Mouse (Mus musculus) stomach, embryonic 14.5 days (tissue): ENCODE data around the gene Dnajb11. TPM values are rescaled to one million over a fixed set of nuclear protein-coding genes. Genes with fewer than 3 reads are reported as not detected.

Experiments used
- ATAC-seq: fragments of 200-750 bp; cut with Nextera tagmentation; 2 replicates; pipeline ENCODE4 v1.8.0; 2017; ENCODE audit warnings: low read depth, moderate TSS enrichment; ENCODE audit not compliant: insufficient number of reproducible peaks, insufficient read depth, low FRiP score
- H3K27ac ChIP-seq: fragments of 300-500 bp; sonication (generic); 2 replicates; pipeline ENCODE4 v1.5.1; 2014; ENCODE audit warnings: mild to moderate bottlenecking, low read length, moderate library complexity, mixed read lengths
- H3K27me3 ChIP-seq: fragments of 300-500 bp; sonication (generic); 2 replicates; pipeline ENCODE4 v1.6.1; 2014; ENCODE audit warnings: low read length, control low read depth, mixed read lengths; ENCODE audit not compliant: control insufficient read depth, insufficient read depth
- H3K36me3 ChIP-seq: fragments of 300-500 bp; sonication (generic); 2 replicates; pipeline ENCODE4 v1.6.1; 2014; ENCODE audit warnings: mild to moderate bottlenecking, control low read depth, low read length, moderate library complexity, mixed read lengths; ENCODE audit not compliant: control insufficient read depth, insufficient read depth
- H3K4me1 ChIP-seq: fragments of 300-500 bp; sonication (generic); 2 replicates; pipeline ENCODE4 v1.6.1; 2014; ENCODE audit warnings: low read length, control low read depth, mixed read lengths; ENCODE audit not compliant: control insufficient read depth, insufficient read depth
- H3K4me2 ChIP-seq: fragments of 300-500 bp; sonication (generic); replicated peaks from 2 replicates; pipeline ENCODE4 v1.6.1; 2014; ENCODE audit warnings: low read depth, low read length, control low read depth
- H3K4me3 ChIP-seq: fragments of 300-500 bp; sonication (generic); 2 replicates; pipeline ENCODE4 v1.5.1; 2014; ENCODE audit warnings: low read depth, low read length, control low read depth
- H3K9ac ChIP-seq: fragments of 300-500 bp; sonication (generic); replicated peaks from 2 replicates; pipeline ENCODE4 v1.6.1; 2014; ENCODE audit warnings: low read depth, mild to moderate bottlenecking, control low read depth, low read length, moderate library complexity, mixed read lengths
- H3K9me3 ChIP-seq: fragments of 300-500 bp; sonication (generic); 2 replicates; pipeline ENCODE4 v1.6.1; 2016; ENCODE audit warnings: low read depth, low read length, control low read depth; ENCODE audit not compliant: control insufficient read depth
- WGBS: fragments of 180-500 bp; shearing (Covaris S2); extraction: QIAGEN DNeasy Blood & Tissue Kit; methylation state at CpG from one replicate; pipeline ENCODE4 v1.1.7; 2014; 5-methylcytosine and 5-hydroxymethylcytosine counted together
- polyA plus RNA-seq: library from polyadenylated mRNA; unstranded; fragments of >200 nt; fragmentation: Nextera tagmentation; extraction: Ambion mirVana; gene quantifications from 2 replicates; pipeline ENCODE4 v1.2.1, GENCODE M21; 2014

The Dnajb11 gene
- polyA plus RNA-seq, 1 experiment from 2014 or later, result 75.1 TPM

DNA sequence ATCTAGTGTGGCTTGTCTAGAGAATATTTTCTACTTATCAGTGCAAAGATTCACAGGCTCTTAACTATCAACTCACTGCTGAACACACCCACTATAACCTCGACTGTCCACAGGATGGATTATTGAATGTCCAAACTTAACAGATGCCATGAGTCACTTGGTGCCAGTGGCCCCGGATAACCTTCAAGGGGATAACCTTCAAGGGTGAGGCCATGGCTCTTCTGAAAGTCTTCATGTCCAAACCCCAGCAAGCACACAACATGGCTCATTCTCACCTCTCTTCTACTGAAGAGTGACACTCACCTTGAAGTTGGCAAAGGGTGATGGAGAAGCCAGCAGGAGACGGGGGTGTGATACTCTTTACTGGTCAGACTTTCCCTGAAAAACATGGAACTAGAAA, 29.1 kb downstream of the Dnajb11 start:
- Histone ChIP-seq H3K9ac (no peak overlapping the region), H3K27ac (no peak overlapping the region), H3K4me2 (no peak overlapping the region), H3K9me3 (no peaks in the 10 kb centered on the region), H3K36me3 (no peaks in the 10 kb centered on the region), H3K4me1 (no peaks in the 10 kb centered on the region), H3K4me3 (no peak overlapping the region), H3K27me3 (no peaks in the 10 kb centered on the region)
- ATAC-seq, result no peak
- WGBS, result 66% methylated on average over 3 of the region's 3 CpGs

DNA sequence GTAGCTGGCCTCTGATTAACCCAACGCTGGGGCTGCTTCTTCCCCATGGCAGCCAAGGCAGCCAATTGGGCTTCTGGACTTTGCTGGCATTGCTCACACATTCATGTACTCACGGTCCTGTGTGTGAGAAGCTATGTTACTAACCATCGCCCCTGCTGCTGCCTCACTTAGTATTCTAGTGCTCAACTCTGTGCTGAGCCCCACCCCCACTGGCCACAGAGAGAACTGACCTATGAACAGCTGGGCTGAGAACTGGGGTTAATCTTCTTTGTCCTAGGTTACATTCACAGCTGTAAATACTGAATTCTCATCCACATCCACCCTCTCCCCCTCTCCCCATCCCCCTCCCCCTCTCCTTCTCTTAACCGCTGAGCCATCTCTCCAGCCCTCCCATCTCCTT, 31.2 kb downstream of the Dnajb11 start:
- no peak overlapping the region for H3K4me3 ChIP-seq
- no peak overlapping the region for H3K9ac ChIP-seq
- no peak overlapping the region for H3K4me2 ChIP-seq
- H3K4me1 ChIP-seq, result no peaks in the 10 kb centered on the region
- H3K9me3 ChIP-seq, result no peaks in the 10 kb centered on the region
- no peak overlapping the region for H3K27ac ChIP-seq
- ATAC-seq, result no peak
- 72% methylated on average over 4 of the region's 4 CpGs for WGBS
- no peaks in the 10 kb centered on the region for H3K36me3 ChIP-seq
- H3K27me3 ChIP-seq, result no peaks in the 10 kb centered on the region

DNA sequence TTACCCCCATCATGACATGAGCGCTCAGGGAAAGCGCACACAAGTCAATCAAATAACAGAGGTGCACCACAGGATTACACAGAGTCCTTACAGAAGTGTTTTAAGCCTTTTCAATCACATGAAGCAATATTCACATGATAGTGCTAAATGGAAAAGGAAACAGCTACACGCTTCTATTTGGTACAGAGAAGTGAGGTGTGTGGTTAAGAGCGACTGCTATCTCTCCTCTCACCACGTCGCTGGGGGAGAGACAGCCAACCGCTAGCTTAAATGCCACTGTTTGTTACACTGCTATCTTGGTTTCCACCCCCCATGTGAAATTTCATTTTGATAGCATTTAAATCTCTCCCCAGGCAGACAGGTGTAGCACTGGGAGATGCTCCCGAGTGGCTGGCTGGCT, 32.1 kb downstream of the Dnajb11 start:
- 83% methylated on average over 8 of the region's 8 CpGs for WGBS
- Histone ChIP-seq H3K4me2 (no peak overlapping the region), H3K9me3 (no peaks in the 10 kb centered on the region), H3K4me1 (no peaks in the 10 kb centered on the region), H3K4me3 (no peak overlapping the region), H3K36me3 (no peaks in the 10 kb centered on the region), H3K27me3 (no peaks in the 10 kb centered on the region), H3K27ac (no peak overlapping the region), H3K9ac (no peak overlapping the region)
- ATAC-seq, result no peak

DNA sequence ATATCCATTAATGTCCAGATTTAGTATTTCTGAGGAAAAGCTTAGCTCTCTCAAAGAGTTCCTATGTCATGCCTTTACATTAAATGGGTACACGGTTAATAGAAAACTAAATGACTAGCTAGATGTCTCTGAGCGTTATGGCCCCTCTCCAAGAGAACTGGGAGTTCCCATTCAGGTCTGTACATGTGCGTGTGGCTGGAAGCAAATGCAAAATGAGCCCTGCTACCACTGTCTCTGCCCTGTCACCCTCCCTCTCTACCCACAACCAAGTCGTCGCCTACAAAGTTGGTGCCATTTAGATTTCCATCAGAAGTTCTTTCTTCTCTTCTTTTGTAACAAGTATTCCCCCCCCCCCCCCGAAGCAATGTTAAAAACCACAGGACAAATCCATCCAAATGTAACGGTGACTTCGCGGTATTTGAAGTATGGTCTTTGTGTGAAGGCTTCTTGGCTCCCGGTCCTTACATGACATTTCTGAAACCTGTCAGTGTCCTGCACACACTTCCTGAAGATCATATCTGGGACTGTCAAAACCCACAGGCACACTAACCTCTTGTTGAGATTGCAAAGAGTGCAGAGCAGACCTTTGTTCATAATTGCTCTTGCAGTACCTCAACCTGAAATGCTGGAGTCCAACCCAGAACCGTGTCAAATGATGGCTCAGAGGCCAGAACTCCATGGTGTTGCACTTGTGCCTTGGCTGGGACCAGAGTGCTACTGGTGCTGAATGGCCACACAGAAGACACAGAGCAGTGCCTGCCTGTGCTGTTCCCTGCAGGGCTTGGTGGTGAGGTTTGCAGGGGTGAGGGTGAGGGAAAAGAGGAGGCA, 33.3 kb downstream of the Dnajb11 start, which contains the start of gene Ahsg:
TSS of gene Ahsg (plus strand) at position 595 of the 828 bp plus-strand sequence.
- Histone ChIP-seq H3K4me3 (no peak within 1 kb of the TSS), H3K27me3 (no peaks in the 10 kb centered on the region), H3K9ac (no peak within 1 kb of the TSS), H3K27ac (no peak within 1 kb of the TSS), H3K4me2 (no peak within 1 kb of the TSS), H3K9me3 (no peaks in the 10 kb centered on the region), H3K36me3 (no peaks in the 10 kb centered on the region), H3K4me1 (no peaks in the 10 kb centered on the region)
- ATAC-seq, result no peak
- 80% methylated on average over 11 of the region's 11 CpGs for WGBS

DNA sequence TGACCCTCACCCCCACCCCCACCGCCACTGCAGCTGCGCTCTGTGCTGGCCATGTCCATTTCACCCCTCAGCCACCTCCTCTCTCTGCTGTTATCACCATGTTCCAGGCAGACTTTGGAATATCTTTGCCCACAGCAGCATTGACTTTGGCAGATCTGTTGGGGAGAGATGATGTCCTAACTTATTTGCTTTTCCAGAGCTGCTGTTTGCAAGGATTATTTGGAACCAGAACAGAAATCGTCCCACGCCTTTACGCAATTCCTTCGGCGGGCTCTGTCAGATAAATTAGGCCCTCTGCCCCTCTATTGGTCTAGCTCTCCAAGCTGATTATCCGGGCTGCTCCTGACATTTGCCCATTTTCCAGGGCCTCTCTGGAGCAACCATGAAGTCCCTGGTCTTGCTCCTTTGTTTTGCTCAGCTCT, 34.1 kb downstream of the Dnajb11 start:
- Histone ChIP-seq H3K4me2 (no peak overlapping the region), H3K27ac (no peak overlapping the region), H3K4me3 (no peak overlapping the region), H3K4me1 (no peaks in the 10 kb centered on the region), H3K27me3 (no peaks in the 10 kb centered on the region), H3K36me3 (no peaks in the 10 kb centered on the region), H3K9me3 (no peaks in the 10 kb centered on the region), H3K9ac (no peak overlapping the region)
- 89% methylated on average over 8 of the region's 8 CpGs for WGBS
- no peak for ATAC-seq

DNA sequence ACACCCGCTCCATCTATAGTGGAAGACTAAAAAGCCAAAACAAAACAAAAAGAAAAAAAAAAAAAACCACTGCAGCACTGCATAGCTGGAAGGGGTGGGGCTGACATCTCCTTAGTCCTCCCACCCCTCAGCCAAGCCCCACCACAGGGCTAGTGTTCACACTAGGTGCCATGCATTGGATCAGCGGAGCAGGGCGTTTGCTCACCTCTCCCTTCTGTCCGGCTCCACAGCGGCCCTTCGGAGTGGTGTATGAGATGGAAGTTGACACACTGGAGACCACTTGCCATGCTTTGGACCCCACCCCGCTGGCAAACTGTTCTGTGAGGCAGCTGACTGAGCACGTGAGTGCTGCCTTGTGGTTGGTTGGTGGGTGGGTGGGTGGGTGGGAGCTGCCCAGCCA, 36.5 kb downstream of the Dnajb11 start:
- H3K36me3 ChIP-seq, result no peaks in the 10 kb centered on the region
- H3K4me2 ChIP-seq, result no peak overlapping the region
- no peaks in the 10 kb centered on the region for H3K9me3 ChIP-seq
- H3K27ac ChIP-seq, result no peak overlapping the region
- no peak for ATAC-seq
- no peak overlapping the region for H3K4me3 ChIP-seq
- no peaks in the 10 kb centered on the region for H3K4me1 ChIP-seq
- no peak overlapping the region for H3K9ac ChIP-seq
- 60% methylated on average over 8 of the region's 8 CpGs for WGBS
- H3K27me3 ChIP-seq, result no peaks in the 10 kb centered on the region

DNA sequence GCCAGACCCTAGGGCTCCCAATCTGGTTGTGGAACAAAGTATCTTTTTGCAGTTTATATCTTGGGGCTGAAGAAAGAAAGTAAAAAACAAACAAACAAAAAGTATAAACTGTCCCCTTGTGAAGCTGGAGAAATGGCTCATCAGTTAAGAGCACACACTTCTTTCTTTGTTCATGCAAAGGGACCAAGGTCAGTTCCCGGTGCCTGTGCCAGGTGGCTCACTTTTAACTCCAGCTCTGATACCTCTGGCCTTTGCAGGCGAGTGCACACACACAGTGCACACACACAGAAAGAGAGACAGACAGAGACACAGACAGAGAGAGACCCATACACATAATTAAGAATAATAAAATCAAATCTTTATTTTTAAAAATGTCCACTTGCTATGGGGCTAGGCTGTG, 39.0 kb downstream of the Dnajb11 start:
- Histone ChIP-seq H3K9me3 (no peaks in the 10 kb centered on the region), H3K27me3 (no peaks in the 10 kb centered on the region), H3K36me3 (no peaks in the 10 kb centered on the region), H3K9ac (no peak overlapping the region), H3K4me1 (no peaks in the 10 kb centered on the region), H3K4me3 (no peak overlapping the region), H3K4me2 (no peak overlapping the region), H3K27ac (no peak overlapping the region)
- no peak for ATAC-seq
- whole genome bisulfite sequencing, result 67% methylated on average over 2 of the region's 2 CpGs

DNA sequence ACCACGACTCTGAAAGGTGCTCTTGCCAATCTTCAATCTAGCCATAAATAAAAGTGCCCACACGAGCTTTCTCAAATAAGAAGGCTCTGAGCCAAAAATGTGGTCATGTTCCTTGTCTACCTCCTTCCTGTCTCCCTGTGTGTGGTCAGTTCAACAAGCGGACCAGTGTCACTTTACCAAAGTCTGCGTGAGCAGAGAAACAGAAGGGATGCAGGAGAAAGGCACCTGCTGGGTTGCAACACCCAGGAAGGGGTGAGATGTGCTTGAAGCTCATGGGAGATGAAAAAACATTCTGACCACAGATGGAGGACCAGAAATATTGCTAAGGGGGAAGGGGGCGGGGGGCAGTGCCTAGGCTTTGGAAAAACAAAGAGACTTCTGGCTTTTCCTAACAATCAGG, 41.7 kb downstream of the Dnajb11 start:
- no peaks in the 10 kb centered on the region for H3K36me3 ChIP-seq
- WGBS, result 58% methylated on average over 5 of the region's 5 CpGs

More for the DNA sequence above, 41.7 kb downstream of the Dnajb11 start:
- Histone ChIP-seq H3K27me3 (no peaks in the 10 kb centered on the region), H3K9me3 (no peaks in the 10 kb centered on the region), H3K27ac (no peak overlapping the region), H3K4me3 (no peak overlapping the region), H3K9ac (no peak overlapping the region), H3K4me2 (no peak overlapping the region), H3K4me1 (no peaks in the 10 kb centered on the region)
- ATAC-seq, result no peak
